Mouse (Mus musculus) liver, postnatal 0 days (tissue): ENCODE measurements around the gene Nectin1.

Experiments used
- CTCF ChIP-seq: sonication (generic); IDR thresholded peaks from 2 replicates; pipeline ENCODE4 v1.5.1; 2016; ENCODE audit warnings: antibody characterized with exemption, low read depth
- EP300 ChIP-seq: IDR thresholded peaks from 2 replicates; pipeline ENCODE4 v1.6.1; 2016; ENCODE audit warnings: antibody characterized with exemption, low read depth, mild to moderate bottlenecking

- no peak for TF ChIP-seq EP300
- no peak for TF ChIP-seq CTCF
Observed at GRCm38 (mm10) chr9:43765419-43766179, 21.8 kb downstream of the Nectin1 start.
